Mouse (Mus musculus) liver, postnatal 0 days (tissue): ENCODE measurements at regions not wholly inside any gene's neighbourhood (a gene's known extent, or its start where the extent isn't known, plus 50 kb on each side); places are given as distances from the start of the nearest gene placed in this dataset.
"Not testable (repeated sequence)": the region's sequence is repeated elsewhere in the genome, so short reads cannot be mapped to it uniquely, and the experiment has no call there.

ENCODE experiments used
- ATAC-seq: fragments of 200-750 bp; cut with Nextera tagmentation; 2 replicates; pipeline ENCODE4 v1.8.0; 2017; ENCODE audit warnings: mild to moderate bottlenecking, moderate library complexity
- DNase-seq: peaks from one replicate; pipeline ENCODE4 v3.0.0-alpha.2; 2016
- H3K27ac ChIP-seq: fragments of 300-500 bp; sonication (generic); 2 replicates; pipeline ENCODE4 v1.5.1; 2014; ENCODE audit warnings: antibody characterized with exemption, moderate library complexity, mild to moderate bottlenecking, low read depth
- H3K27me3 ChIP-seq: fragments of 300-500 bp; sonication (generic); 2 replicates; pipeline ENCODE4 v1.6.1; 2014; ENCODE audit warnings: low read length, control low read depth, mixed read lengths; ENCODE audit not compliant: insufficient read depth
- H3K36me3 ChIP-seq: fragments of 300-500 bp; sonication (generic); replicated peaks from 2 replicates; pipeline ENCODE4 v1.6.1; 2014; ENCODE audit warnings: mild to moderate bottlenecking, control low read depth, low read length, moderate library complexity, mixed read lengths; ENCODE audit not compliant: insufficient read depth
- H3K4me1 ChIP-seq: fragments of 300-500 bp; sonication (generic); 2 replicates; pipeline ENCODE4 v1.6.1; 2014; ENCODE audit warnings: antibody characterized with exemption, mild to moderate bottlenecking, control low read depth; ENCODE audit not compliant: insufficient read depth
- H3K4me2 ChIP-seq: fragments of 300-500 bp; sonication (generic); 2 replicates; pipeline ENCODE4 v1.6.1; 2014; ENCODE audit warnings: low read depth, mild to moderate bottlenecking, low read length, moderate library complexity, mixed read lengths
- H3K4me3 ChIP-seq: fragments of 300-500 bp; sonication (generic); 2 replicates; pipeline ENCODE4 v1.5.1; 2014; ENCODE audit warnings: low read depth, low read length
- H3K9ac ChIP-seq: fragments of 300-500 bp; sonication (generic); replicated peaks from 2 replicates; pipeline ENCODE4 v1.6.1; 2014; ENCODE audit warnings: mild to moderate bottlenecking, moderate library complexity
- H3K9me3 ChIP-seq: fragments of 300-500 bp; sonication (generic); 2 replicates; pipeline ENCODE4 v1.6.1; 2016; ENCODE audit warnings: mild to moderate bottlenecking, control low read depth, low read length, mixed read lengths
- CTCF ChIP-seq: sonication (generic); IDR thresholded peaks from 2 replicates; pipeline ENCODE4 v1.5.1; 2016; ENCODE audit warnings: antibody characterized with exemption, low read depth
- EP300 ChIP-seq: IDR thresholded peaks from 2 replicates; pipeline ENCODE4 v1.6.1; 2016; ENCODE audit warnings: antibody characterized with exemption, low read depth, mild to moderate bottlenecking
- WGBS: fragments of 180-500 bp; shearing (Covaris S2); extraction: QIAGEN DNeasy Blood & Tissue Kit; methylation state at CpG from one replicate; pipeline ENCODE4 v1.1.7; 2014; ENCODE audit not compliant: insufficient replicate concordance; 5-methylcytosine and 5-hydroxymethylcytosine counted together

GRCm38 (mm10) chr12:33496306-33496705, 66.9 kb downstream of the Twistnb start:
- Histone ChIP-seq H3K9me3 (no peaks in the 10 kb centered on the region), H3K4me2 (no peak overlapping the region), H3K27ac (no peak overlapping the region), H3K4me1 (no peaks in the 10 kb centered on the region), H3K36me3 (no peaks in the 10 kb centered on the region), H3K9ac (no peak overlapping the region), H3K27me3 (no peaks in the 10 kb centered on the region), H3K4me3 (no peak overlapping the region)
- WGBS = 82% methylated on average over 9 of the region's 9 CpGs
- TF ChIP-seq CTCF = no peak
- TF ChIP-seq EP300 = no peak
- ATAC-seq = no peak
- DNase-seq = no peak

DNA sequence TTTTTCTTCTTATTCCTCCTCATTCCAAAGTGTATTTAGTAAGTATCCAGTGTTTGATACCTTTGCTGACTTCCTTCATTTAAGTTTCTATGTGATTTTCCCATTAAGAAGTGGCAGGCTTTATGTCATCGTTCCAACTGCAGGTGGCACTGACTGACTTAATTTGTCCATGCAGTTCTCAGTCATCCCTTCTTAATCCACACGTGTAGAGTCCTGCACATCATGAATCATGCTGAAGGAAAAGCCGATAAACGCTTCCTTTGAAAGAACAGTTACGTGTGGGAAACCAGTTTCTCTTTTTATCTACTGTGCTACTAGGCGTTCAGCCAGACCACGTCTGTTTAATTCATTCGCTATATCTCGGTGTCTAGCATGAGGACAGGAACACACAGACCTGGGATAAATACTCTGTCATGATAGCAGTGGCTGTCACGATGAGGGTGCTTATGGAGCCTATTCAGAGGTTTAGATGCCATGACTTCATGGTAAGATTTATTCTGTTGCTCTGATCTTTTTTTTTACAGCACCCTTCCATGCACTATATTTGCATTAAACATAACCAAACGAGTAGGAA, 68.0 kb downstream of the Twistnb start:
- no peaks in the 10 kb centered on the region for H3K27me3 ChIP-seq
- DNase-seq (no peak), ATAC-seq (no peak)
- H3K4me2 ChIP-seq = no peak overlapping the region
- H3K4me1 ChIP-seq = no peaks in the 10 kb centered on the region
- no peak overlapping the region for H3K4me3 ChIP-seq
- H3K36me3 ChIP-seq = no peaks in the 10 kb centered on the region
- H3K9ac ChIP-seq = no peak overlapping the region
- H3K27ac ChIP-seq = no peak overlapping the region
- 54% methylated on average over 11 of the region's 11 CpGs for WGBS
- H3K9me3 ChIP-seq = no peaks in the 10 kb centered on the region
- no peak for TF ChIP-seq EP300
- no peak for TF ChIP-seq CTCF

GRCm38 (mm10) chr12:33541566-33541965, 112.1 kb downstream of the Twistnb start:
- TF ChIP-seq CTCF (no peak), EP300 (no peak)
- Histone ChIP-seq H3K9me3 (no peaks in the 10 kb centered on the region), H3K27ac (no peak overlapping the region), H3K27me3 (no peaks in the 10 kb centered on the region), H3K9ac (no peak overlapping the region), H3K36me3 (no peaks in the 10 kb centered on the region), H3K4me3 (no peak overlapping the region), H3K4me1 (no peaks in the 10 kb centered on the region), H3K4me2 (no peak overlapping the region)
- over 99% methylated on average over 7 of the region's 7 CpGs for WGBS
- ATAC-seq (no peak), DNase-seq (no peak)

DNA sequence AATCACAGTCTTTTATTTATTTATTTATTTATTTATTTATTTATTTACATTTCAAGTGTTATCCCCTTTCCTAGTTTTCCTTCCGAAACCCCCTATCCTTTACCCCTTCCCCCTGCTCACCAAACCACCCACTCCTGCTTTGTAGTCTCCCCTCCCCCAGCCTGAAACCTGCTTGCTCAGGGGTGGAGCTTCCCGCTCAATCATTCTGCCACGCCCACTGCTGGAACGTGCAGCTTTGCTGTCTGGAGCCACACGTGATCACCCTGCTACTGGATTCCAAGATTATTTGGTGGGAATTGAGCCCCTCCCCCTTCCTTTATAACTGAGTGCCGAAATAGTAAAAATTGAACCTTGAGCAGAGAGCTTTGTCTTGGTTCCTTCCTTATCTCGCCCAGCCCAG, 122.2 kb downstream of the Twistnb start:
- 50% methylated on average over 7 of the region's 7 CpGs for WGBS
- not testable (repeated sequence) for H3K4me1 ChIP-seq, H3K9ac ChIP-seq, H3K4me2 ChIP-seq, H3K27me3 ChIP-seq, H3K27ac ChIP-seq, H3K9me3 ChIP-seq, ATAC-seq, H3K4me3 ChIP-seq, DNase-seq, H3K36me3 ChIP-seq

GRCm38 (mm10) chr12:33552231-33552630, 122.8 kb downstream of the Twistnb start:
- ATAC-seq (no peak), DNase-seq (no peak)
- Histone ChIP-seq H3K9me3 (no peaks in the 10 kb centered on the region), H3K27ac (no peak overlapping the region), H3K27me3 (no peaks in the 10 kb centered on the region), H3K9ac (no peak overlapping the region), H3K36me3 (no peaks in the 10 kb centered on the region), H3K4me3 (no peak overlapping the region), H3K4me1 (no peaks in the 10 kb centered on the region), H3K4me2 (no peak overlapping the region)
- WGBS = 76% methylated on average over 3 of the region's 3 CpGs
- TF ChIP-seq EP300 (no peak), CTCF (no peak)

- TF ChIP-seq CTCF (no peak), EP300 (no peak)
- Histone ChIP-seq H3K4me3 (no peak overlapping the region), H3K36me3 (no peaks in the 10 kb centered on the region), H3K27me3 (no peaks in the 10 kb centered on the region), H3K27ac (no peak overlapping the region), H3K4me1 (no peaks in the 10 kb centered on the region), H3K9me3 (no peaks in the 10 kb centered on the region), H3K9ac (no peak overlapping the region), H3K4me2 (no peak overlapping the region)
- WGBS = 84% methylated on average over 5 of the region's 5 CpGs
- no peak for DNase-seq
- no peak for ATAC-seq
Observed at GRCm38 (mm10) chr12:33552651-33553050, 123.2 kb downstream of the Twistnb start.

- Histone ChIP-seq H3K4me1 (no peaks in the 10 kb centered on the region), H3K9me3 (no peaks in the 10 kb centered on the region), H3K36me3 (no peaks in the 10 kb centered on the region), H3K9ac (no peak overlapping the region), H3K4me2 (no peak overlapping the region), H3K4me3 (no peak overlapping the region), H3K27ac (no peak overlapping the region), H3K27me3 (no peaks in the 10 kb centered on the region)
- DNase-seq = no peak
- TF ChIP-seq EP300 (no peak), CTCF (no peak)
- ATAC-seq = no peak
- 51% methylated on average over 4 of the region's 4 CpGs for WGBS
Observed at GRCm38 (mm10) chr12:33553731-33554130, 124.3 kb downstream of the Twistnb start.
